Mouse (Mus musculus) forebrain, embryonic 11.5 days (tissue): ENCODE measurements around the gene Olfr770. TPM values are rescaled to one million over a fixed set of nuclear protein-coding genes. Genes with fewer than 3 reads are reported as not detected.

Experiments used
- polyA plus RNA-seq: library from polyadenylated mRNA; unstranded; fragments of >200 nt; fragmentation: Nextera tagmentation; extraction: Ambion mirVana; gene quantifications from 2 replicates; pipeline ENCODE4 v1.2.1, GENCODE M21; 2014

The Olfr770 gene
- polyA plus RNA-seq, 1 experiment from 2014 or later, result not detected

Other genes with a start within 250 kb of the Olfr770 start
- gene Gdf11, start 247.3 kb downstream of the Olfr770 start, polyA plus RNA-seq, result 10.5 and 11.7 TPM in 2 replicates
- 144 and 151 TPM in 2 replicates for gene Cd63, start 238.0 kb downstream of the Olfr770 start, polyA plus RNA-seq
- gene Rdh5, start 216.1 kb downstream of the Olfr770 start, polyA plus RNA-seq, result 12.3 and 12.6 TPM in 2 replicates
- gene Bloc1s1, start 215.0 kb downstream of the Olfr770 start, polyA plus RNA-seq, result 191 and 202 TPM in 2 replicates
- 0.65 and 0.69 TPM in 2 replicates for gene Itga7, start 205.2 kb downstream of the Olfr770 start, polyA plus RNA-seq
- not detected in 2 replicates for gene Mettl7b, start 178.0 kb downstream of the Olfr770 start, polyA plus RNA-seq
- gene Olfr9, start 149.6 kb downstream of the Olfr770 start, polyA plus RNA-seq, result not detected in 2 replicates
- gene Olfr763, start 128.2 kb downstream of the Olfr770 start, polyA plus RNA-seq, result not detected in 2 replicates
- not detected in 2 replicates for gene Olfr764-ps1, start 99.1 kb downstream of the Olfr770 start, polyA plus RNA-seq
- gene Olfr765, start 89.0 kb downstream of the Olfr770 start, polyA plus RNA-seq, result not detected in 2 replicates
- not detected in 2 replicates for gene Olfr766-ps1, start 70.0 kb downstream of the Olfr770 start, polyA plus RNA-seq
- gene Olfr767, start 56.1 kb downstream of the Olfr770 start, polyA plus RNA-seq, result not detected in 2 replicates
- not detected in 2 replicates for gene Olfr768, start 39.6 kb downstream of the Olfr770 start, polyA plus RNA-seq
- gene Olfr769, start 21.1 kb downstream of the Olfr770 start, polyA plus RNA-seq, result not detected in 2 replicates
- not detected in 2 replicates for gene Olfr771, start 25.8 kb upstream of the Olfr770 start, polyA plus RNA-seq
- not detected in 2 replicates for gene Olfr772, start 38.9 kb upstream of the Olfr770 start, polyA plus RNA-seq
- gene Olfr773, start 48.4 kb upstream of the Olfr770 start, polyA plus RNA-seq, result not detected in 2 replicates
- gene Olfr774, start 97.2 kb upstream of the Olfr770 start, polyA plus RNA-seq, result not detected in 2 replicates
- not detected in 2 replicates for gene Olfr775, start 109.4 kb upstream of the Olfr770 start, polyA plus RNA-seq
- not detected in 2 replicates for gene Olfr776, start 120.1 kb upstream of the Olfr770 start, polyA plus RNA-seq
- not detected in 2 replicates for gene Olfr777, start 132.5 kb upstream of the Olfr770 start, polyA plus RNA-seq
- not detected in 2 replicates for gene Olfr780, start 179.1 kb upstream of the Olfr770 start, polyA plus RNA-seq
- not detected in 2 replicates for gene Olfr781, start 189.9 kb upstream of the Olfr770 start, polyA plus RNA-seq
- gene Olfr782, start 209.9 kb upstream of the Olfr770 start, polyA plus RNA-seq, result not detected in 2 replicates
- gene Olfr784, start 245.1 kb upstream of the Olfr770 start, polyA plus RNA-seq, result 0.08 TPM in 1 of 2 replicates, not detected in the other